Mouse (Mus musculus): Measurements from ENCODE around the gene Jak2. TPM values are rescaled to one million over a fixed set of nuclear protein-coding genes. Genes with fewer than 3 reads are reported as not detected.
A peak's percentile ranks its signal among the peaks of the same experiment; 100 is the strongest.

Jak2 gene
- polyA plus RNA-seq, 1 experiment from 2014 or later: 12.8 TPM

GRCm38 (mm10) chr19:29249933-29250332 lies 1.7 kb upstream of the Jak2 start:
- Histone ChIP-seq H3K4me2 (peak overlapping the region; percentile 73), H3K27ac (ENCODE audit: low read depth, low read length) (no peak overlapping the region), H3K4me3 (ENCODE audit: low read depth, low read length) (peak overlapping the region; percentile 84), H3K9me3 (ENCODE audit: control insufficient read depth, low read length) (no peaks in the 10 kb centered on the region), H3K9ac (ENCODE audit: low read length) (peak overlapping the region; percentile 92), H3K36me3 (ENCODE audit: control insufficient read depth, insufficient read depth, low read length) (no peaks in the 10 kb centered on the region), H3K4me1 (ENCODE audit: control insufficient read depth, insufficient read depth, low read length) (peaks cover 31% of the 10 kb centered on the region), H3K27me3 (ENCODE audit: control insufficient read depth, insufficient read depth, low read length) (peaks cover 2% of the 10 kb centered on the region; the same call in 1 of the 2 replicates)
- DNase-seq (ENCODE audit: low spot score, missing footprints) (no peak), ATAC-seq (ENCODE audit: low FRiP score) (no peak)
- WGBS: 67% methylated on average over 4 of the region's 4 CpGs

DNA sequence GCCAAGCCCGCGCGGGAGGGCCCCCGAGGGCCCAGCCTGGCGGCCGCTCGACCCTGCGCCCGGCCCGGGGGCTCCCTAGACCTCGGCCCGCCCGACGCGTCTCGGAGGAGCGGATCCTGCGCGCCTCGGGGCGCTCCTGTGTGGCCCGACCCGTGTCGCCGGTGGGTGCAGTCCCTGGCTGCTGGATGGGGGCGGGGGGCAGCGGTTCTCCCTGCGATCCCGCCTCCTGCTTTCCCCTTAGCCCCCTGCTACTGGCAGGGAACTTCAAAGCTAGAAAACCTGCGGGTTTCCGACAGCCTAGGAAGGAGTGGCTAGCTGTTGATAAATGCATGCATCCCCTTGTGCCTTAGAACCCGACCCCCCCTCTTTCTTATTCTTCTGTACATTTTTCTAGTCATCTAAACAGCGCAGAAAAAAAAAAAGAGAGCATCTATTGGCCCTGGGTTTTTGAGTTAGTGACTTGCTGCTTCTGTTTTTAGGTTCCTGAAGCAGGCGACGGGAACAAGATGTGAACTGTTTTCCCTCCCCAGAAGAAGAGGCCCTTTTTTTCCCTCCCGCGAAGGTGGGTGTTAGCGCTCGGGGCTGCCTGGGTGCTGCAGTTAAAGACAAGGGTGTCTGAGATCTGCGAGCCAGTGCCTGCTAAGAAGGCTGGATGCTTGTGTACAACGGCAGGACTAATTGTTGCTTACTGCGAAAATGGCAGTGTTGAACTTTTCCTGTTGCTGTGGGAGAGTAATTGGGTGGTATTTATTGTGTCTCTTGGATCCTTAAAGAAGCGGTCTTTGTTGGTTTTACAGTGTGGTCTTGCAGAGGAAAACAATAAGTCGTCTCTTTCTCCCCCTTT lies 552 bp downstream of the Jak2 start:
- peak; percentile 94 for DNase-seq (ENCODE audit: low spot score, missing footprints)
- 1% methylated on average over 32 of the region's 44 CpGs for WGBS
- Histone ChIP-seq H3K36me3 (ENCODE audit: control insufficient read depth, insufficient read depth, low read length) (no peaks in the 10 kb centered on the region), H3K27ac (ENCODE audit: low read depth, low read length) (peak overlapping the region; percentile 94), H3K9me3 (ENCODE audit: control insufficient read depth, low read length) (no peaks in the 10 kb centered on the region), H3K4me1 (ENCODE audit: control insufficient read depth, insufficient read depth, low read length) (peaks cover 40% of the 10 kb centered on the region), H3K27me3 (ENCODE audit: control insufficient read depth, insufficient read depth, low read length) (peaks cover 2% of the 10 kb centered on the region; the same call in 1 of the 2 replicates), H3K9ac (ENCODE audit: low read length) (peak overlapping the region; percentile 92), H3K4me3 (ENCODE audit: low read depth, low read length) (peak overlapping the region; percentile 84), H3K4me2 (peak overlapping the region; percentile 73)
- ATAC-seq (ENCODE audit: low FRiP score): peak; percentile 73

- peak; percentile 91 for DNase-seq (ENCODE audit: low spot score, missing footprints)
- Histone ChIP-seq H3K27me3 (ENCODE audit: control insufficient read depth, insufficient read depth, low read length) (peaks cover 2% of the 10 kb centered on the region; the same call in 1 of the 2 replicates), H3K27ac (ENCODE audit: low read depth, low read length) (no peak overlapping the region), H3K9me3 (ENCODE audit: control insufficient read depth, low read length) (no peaks in the 10 kb centered on the region), H3K9ac (ENCODE audit: low read length) (peak overlapping the region; percentile 92), H3K36me3 (ENCODE audit: control insufficient read depth, insufficient read depth, low read length) (no peaks in the 10 kb centered on the region), H3K4me1 (ENCODE audit: control insufficient read depth, insufficient read depth, low read length) (peaks cover 40% of the 10 kb centered on the region), H3K4me3 (ENCODE audit: low read depth, low read length) (peak overlapping the region; percentile 84), H3K4me2 (peak overlapping the region; percentile 73)
- WGBS: 29% methylated on average over 10 of the region's 10 CpGs
- no peak for ATAC-seq (ENCODE audit: low FRiP score)
These were observed 1.4 kb downstream of the Jak2 start for GRCm38 (mm10) chr19:29252831-29253545.

- peak overlapping the region; percentile 73 for H3K4me2 ChIP-seq
- DNase-seq (ENCODE audit: low spot score, missing footprints): peak; percentile 98
- peak overlapping the region; percentile 92; the same call in 1 of the 2 replicates for H3K9ac ChIP-seq (ENCODE audit: low read length)
- no peaks in the 10 kb centered on the region for H3K36me3 ChIP-seq (ENCODE audit: control insufficient read depth, insufficient read depth, low read length)
- no peaks in the 10 kb centered on the region for H3K9me3 ChIP-seq (ENCODE audit: control insufficient read depth, low read length)
- H3K4me3 ChIP-seq (ENCODE audit: low read depth, low read length): peak overlapping the region; percentile 84; the same call in 1 of the 2 replicates
- peak; percentile 43 for ATAC-seq (ENCODE audit: low FRiP score)
- 2% methylated on average over 9 of the region's 9 CpGs for WGBS
- peaks cover 40% of the 10 kb centered on the region for H3K4me1 ChIP-seq (ENCODE audit: control insufficient read depth, insufficient read depth, low read length)
- H3K27ac ChIP-seq (ENCODE audit: low read depth, low read length): 0 out of 2 replicates have a peak overlapping the region, but pooled peaks have one; percentile 25
- peaks cover 2% of the 10 kb centered on the region; the same call in 1 of the 2 replicates for H3K27me3 ChIP-seq (ENCODE audit: control insufficient read depth, insufficient read depth, low read length)
These were observed 2.1 kb downstream of the Jak2 start for GRCm38 (mm10) chr19:29253728-29254127.

DNA sequence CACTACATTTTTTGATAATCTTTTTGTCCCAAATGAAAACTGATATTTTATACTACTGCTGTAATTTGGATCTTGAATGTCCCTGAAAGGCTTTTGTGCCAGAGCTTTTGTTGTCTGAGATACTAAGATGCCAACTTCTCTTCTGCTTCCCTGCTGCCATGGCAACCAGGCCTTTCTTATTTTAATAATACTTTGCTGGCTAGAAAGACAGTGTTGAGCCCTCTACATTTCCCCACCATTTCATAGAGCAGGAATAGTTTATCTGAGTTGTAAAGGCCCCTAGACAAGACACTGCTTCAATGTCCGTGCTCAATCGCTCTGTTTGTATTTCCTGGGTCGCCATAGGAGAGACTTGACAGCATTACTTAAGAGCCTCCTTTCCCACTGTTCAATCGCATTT lies 3.0 kb downstream of the Jak2 start:
- WGBS: 12% methylated on average over 4 of the region's 4 CpGs
- Histone ChIP-seq H3K4me1 (ENCODE audit: control insufficient read depth, insufficient read depth, low read length) (peaks cover 38% of the 10 kb centered on the region), H3K4me2 (peak overlapping the region; percentile 36), H3K27ac (ENCODE audit: low read depth, low read length) (peak overlapping the region; percentile 55), H3K4me3 (ENCODE audit: low read depth, low read length) (no peak overlapping the region), H3K36me3 (ENCODE audit: control insufficient read depth, insufficient read depth, low read length) (no peaks in the 10 kb centered on the region), H3K27me3 (ENCODE audit: control insufficient read depth, insufficient read depth, low read length) (peaks cover 2% of the 10 kb centered on the region; the same call in 1 of the 2 replicates), H3K9ac (ENCODE audit: low read length) (no peak overlapping the region), H3K9me3 (ENCODE audit: control insufficient read depth, low read length) (no peaks in the 10 kb centered on the region)
- ATAC-seq (ENCODE audit: low FRiP score): no peak
- peak; percentile 89 for DNase-seq (ENCODE audit: low spot score, missing footprints)

DNA sequence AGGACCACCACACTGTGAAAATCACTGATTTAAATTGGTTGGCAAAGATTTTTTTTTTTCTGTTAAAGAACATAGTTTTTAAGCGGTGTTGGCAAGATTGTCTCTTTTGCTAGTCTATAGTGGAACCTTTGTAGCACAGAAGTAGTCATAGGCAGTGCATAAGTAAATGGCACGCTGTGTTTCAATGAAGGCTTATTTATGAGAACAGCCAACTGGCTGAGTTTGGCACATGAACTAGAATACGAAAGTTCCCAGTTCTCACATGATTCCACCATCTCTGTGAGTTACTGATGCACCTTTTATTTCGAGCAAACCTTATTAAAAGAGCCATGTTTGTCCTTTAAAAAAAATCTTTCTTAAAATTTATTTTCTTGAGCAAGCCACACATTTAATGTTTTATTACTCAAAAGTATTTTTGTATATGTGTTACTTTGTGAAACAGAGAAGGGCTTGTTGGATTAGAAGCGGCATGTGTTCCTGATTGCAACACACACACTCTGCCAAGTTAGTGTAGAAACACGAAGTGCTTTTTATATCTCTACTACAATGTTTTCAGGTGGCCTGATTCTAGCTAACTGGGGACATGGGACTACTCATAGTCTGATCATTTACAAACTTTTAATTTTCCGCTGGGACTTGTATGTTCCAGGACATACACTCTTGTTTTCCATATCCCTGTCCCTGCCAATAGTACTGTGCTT lies 3.8 kb downstream of the Jak2 start:
- Histone ChIP-seq H3K27ac (ENCODE audit: low read depth, low read length) (peak overlapping the region; percentile 55), H3K36me3 (ENCODE audit: control insufficient read depth, insufficient read depth, low read length) (no peaks in the 10 kb centered on the region), H3K4me3 (ENCODE audit: low read depth, low read length) (no peak overlapping the region), H3K9me3 (ENCODE audit: control insufficient read depth, low read length) (no peaks in the 10 kb centered on the region), H3K4me2 (peak overlapping the region; percentile 36; the same call in 1 of the 2 replicates), H3K27me3 (ENCODE audit: control insufficient read depth, insufficient read depth, low read length) (peaks cover 2% of the 10 kb centered on the region; the same call in 1 of the 2 replicates), H3K9ac (ENCODE audit: low read length) (no peak overlapping the region), H3K4me1 (ENCODE audit: control insufficient read depth, insufficient read depth, low read length) (peaks cover 30% of the 10 kb centered on the region)
- no peak for ATAC-seq (ENCODE audit: low FRiP score)
- DNase-seq (ENCODE audit: low spot score, missing footprints): no peak
- 88% methylated on average over 7 of the region's 7 CpGs for WGBS

DNA sequence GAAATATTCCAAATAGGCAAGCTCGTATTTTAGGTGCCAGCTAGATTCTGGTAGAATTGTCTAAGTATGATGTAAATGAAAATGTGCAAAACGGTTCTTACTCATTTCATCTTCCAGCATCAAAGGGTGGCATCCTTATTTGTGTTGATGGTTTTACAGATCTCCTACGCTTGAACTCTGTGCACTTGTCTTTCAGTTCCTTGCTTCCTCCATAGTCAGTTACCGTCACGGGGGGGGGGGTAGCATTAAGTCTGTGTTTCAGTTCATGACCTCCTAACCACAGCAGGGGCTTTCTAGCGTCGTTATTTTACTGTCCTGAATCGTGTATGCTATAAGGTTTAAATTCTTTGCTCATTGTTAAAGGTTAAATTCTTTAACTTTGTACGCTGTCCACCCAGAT lies 10.0 kb downstream of the Jak2 start:
- H3K27ac ChIP-seq (ENCODE audit: low read depth, low read length): no peak overlapping the region
- 81% methylated on average over 9 of the region's 9 CpGs for WGBS
- no peaks in the 10 kb centered on the region for H3K9me3 ChIP-seq (ENCODE audit: control insufficient read depth, low read length)
- no peak overlapping the region for H3K9ac ChIP-seq (ENCODE audit: low read length)
- no peak overlapping the region for H3K4me3 ChIP-seq (ENCODE audit: low read depth, low read length)
- ATAC-seq (ENCODE audit: low FRiP score) (no peak), DNase-seq (ENCODE audit: low spot score, missing footprints) (no peak)
- H3K27me3 ChIP-seq (ENCODE audit: control insufficient read depth, insufficient read depth, low read length): no peaks in the 10 kb centered on the region
- no peaks in the 10 kb centered on the region for H3K36me3 ChIP-seq (ENCODE audit: control insufficient read depth, insufficient read depth, low read length)
- no peak overlapping the region for H3K4me2 ChIP-seq
- no peaks in the 10 kb centered on the region for H3K4me1 ChIP-seq (ENCODE audit: control insufficient read depth, insufficient read depth, low read length)

GRCm38 (mm10) chr19:29263492-29263891 lies 11.9 kb downstream of the Jak2 start:
- no peak overlapping the region for H3K4me3 ChIP-seq (ENCODE audit: low read depth, low read length)

More at GRCm38 (mm10) chr19:29263492-29263891, 11.9 kb downstream of the Jak2 start:
- Histone ChIP-seq H3K9ac (ENCODE audit: low read length) (no peak overlapping the region), H3K9me3 (ENCODE audit: control insufficient read depth, low read length) (no peaks in the 10 kb centered on the region), H3K4me2 (no peak overlapping the region), H3K36me3 (ENCODE audit: control insufficient read depth, insufficient read depth, low read length) (no peaks in the 10 kb centered on the region), H3K27me3 (ENCODE audit: control insufficient read depth, insufficient read depth, low read length) (no peaks in the 10 kb centered on the region), H3K27ac (ENCODE audit: low read depth, low read length) (no peak overlapping the region), H3K4me1 (ENCODE audit: control insufficient read depth, insufficient read depth, low read length) (no peaks in the 10 kb centered on the region)
- ATAC-seq (ENCODE audit: low FRiP score) (no peak), DNase-seq (ENCODE audit: low spot score, missing footprints) (no peak)
- 80% methylated on average over 1 of the region's 1 CpGs for WGBS

Measured in midbrain, embryonic 11.5 days (tissue).